Mouse (Mus musculus) cerebellum, postnatal 25 days (tissue): ENCODE results near the gene Atoh8.

Experiments used
- DNase-seq, 2 experiments: peaks; one replicate each; pipeline ENCODE4 v3.0.0; 2021; ENCODE audit warnings: mixed read lengths in 2 of 2

Atoh8 gene

GRCm38 (mm10) chr6:72253911-72254587 is 18.7 kb upstream of the Atoh8 start:
- DNase-seq = peak; percentile 94

DNA sequence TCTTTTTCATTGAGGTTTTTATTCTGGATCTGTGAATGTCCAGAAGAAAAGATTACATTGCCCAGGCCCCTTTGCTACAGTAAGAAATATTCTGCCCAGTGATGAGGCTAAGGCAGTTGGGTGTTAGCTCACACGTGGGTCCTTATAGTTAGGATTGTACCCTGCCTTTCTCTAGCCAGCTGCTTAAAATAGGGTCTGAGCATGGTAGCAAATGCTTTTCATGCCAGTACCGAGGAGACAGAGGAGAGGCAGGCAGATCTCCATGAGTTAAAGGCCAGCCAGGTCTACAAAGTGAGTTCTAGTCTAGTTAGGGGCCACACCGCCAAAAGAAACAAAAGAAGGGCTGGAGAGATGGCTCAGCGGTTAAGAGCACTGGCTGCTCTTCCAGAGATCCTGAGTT is 17.8 kb upstream of the Atoh8 start:
- DNase-seq = no peak

DNA sequence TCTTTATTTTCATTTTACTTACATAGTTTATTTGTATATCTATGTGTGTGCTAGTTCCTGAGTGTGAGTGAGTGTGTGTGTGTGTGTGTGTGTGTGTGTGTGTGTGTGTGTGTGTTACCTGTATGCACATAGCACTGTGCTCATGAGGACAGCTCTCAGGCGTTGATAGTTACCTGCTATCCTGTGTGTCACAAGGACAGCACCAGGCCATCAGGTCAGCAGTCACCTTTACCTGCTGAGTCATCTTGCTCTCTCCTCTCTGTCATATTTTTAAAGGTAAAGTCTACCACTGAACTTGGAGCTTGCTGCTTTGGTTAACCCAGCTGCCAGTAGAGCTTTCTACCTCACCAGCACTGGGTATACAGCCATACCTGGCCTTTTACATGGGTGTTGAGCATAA is 17.1 kb upstream of the Atoh8 start:
- DNase-seq = no peak

GRCm38 (mm10) chr6:72249981-72250380 is 14.6 kb upstream of the Atoh8 start:
- no peak for DNase-seq

DNA sequence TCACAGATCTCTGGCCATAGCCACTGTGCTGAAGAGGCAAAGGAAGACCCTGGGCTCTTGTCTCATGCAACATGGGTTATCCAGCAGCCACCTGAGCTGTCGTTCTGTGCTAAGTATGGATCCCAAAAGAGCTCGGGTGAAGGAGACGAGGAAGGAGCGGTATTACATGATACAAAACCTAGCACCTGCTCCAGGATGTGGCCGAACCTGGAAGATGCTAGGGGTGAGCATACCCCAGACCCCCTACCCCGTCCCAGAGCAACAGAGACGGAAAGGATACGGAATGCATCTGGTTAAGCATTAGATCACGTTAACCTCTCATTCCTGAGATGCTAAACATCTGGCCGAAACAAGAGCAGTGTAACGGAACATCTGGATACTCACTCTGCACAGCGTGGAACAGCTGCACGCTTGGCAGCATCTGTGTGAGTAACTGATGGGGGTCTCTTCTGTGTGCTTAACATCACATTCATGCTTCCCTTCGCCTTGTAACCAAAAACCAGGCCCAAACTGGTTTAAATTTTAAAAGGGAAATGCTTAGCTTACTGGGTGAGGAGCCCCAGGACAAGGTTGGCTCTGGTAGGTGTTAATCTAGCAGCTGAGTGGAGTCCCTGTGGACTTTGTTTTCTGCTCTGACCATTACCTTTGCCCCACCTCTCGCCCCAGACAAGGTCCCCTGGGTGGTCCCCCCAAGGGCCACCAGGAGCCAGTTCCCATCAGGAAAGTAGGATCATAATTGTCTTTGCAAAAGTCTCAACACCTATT is 13.0 kb upstream of the Atoh8 start:
- no peak for DNase-seq

DNA sequence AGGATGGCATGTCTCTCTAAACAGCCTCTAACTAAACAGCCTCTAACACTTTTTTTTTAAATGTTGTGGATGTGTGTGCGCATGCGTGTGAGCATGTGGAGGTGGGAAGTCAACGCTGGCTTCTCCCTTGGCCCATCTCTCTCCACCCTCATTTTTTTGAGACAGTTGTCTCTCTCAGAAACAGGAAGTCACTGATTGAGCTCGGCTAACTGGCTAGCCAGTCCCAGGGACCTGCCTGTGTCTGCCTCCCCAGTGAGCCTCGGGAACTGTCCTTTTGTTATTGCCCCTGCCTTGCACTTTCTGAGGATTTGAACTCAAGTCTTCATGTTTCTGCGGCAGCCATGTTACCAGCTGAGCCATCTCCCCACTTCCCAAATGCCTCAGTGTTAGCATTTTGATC is 10.9 kb upstream of the Atoh8 start:
- DNase-seq = no peak

DNA sequence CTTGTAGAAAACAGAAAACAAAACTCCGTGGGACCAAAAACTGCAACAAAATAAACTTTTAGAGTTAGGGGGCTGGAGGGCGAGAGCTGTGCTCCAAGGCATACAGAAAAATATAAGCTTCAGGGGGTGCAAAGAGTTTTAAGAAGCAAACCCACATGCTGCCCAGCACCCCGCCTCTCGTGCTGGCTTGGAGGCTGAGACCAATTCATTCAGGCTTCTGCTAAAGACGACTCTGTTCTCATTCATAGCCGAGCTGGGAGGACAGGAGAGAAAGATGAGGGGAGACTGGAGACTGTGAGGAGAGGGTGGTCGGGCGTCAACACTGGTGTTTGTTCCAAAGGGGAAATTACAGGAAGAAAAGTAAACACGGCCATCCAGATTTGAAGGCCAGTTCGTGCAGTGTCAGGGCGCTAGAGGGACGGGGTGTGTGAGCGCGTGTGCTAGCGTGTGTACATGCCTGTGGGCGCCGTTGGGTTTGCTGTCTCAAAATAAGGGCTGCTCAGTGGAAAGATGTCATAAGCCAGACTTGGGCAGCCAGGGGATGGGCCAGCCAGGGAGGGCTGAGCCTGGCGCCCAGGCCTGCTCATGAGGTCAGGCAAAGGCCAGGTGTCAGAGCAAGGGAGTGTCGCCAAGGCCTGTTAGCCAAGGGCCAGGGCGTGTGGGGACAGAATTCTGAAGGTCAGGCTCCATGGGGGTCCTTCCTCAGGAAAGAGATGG is 9.3 kb upstream of the Atoh8 start:
- DNase-seq = peak in 1 of 2 experiments; percentile 29

- peak in 1 of 2 experiments; percentile 74 for DNase-seq
Measured at GRCm38 (mm10) chr6:72244144-72244549, 8.8 kb upstream of the Atoh8 start.

- DNase-seq = no peak
Measured at GRCm38 (mm10) chr6:72242532-72243320, 7.3 kb upstream of the Atoh8 start.

- DNase-seq = no peak
Measured at GRCm38 (mm10) chr6:72241843-72242154, 6.4 kb upstream of the Atoh8 start.

DNA sequence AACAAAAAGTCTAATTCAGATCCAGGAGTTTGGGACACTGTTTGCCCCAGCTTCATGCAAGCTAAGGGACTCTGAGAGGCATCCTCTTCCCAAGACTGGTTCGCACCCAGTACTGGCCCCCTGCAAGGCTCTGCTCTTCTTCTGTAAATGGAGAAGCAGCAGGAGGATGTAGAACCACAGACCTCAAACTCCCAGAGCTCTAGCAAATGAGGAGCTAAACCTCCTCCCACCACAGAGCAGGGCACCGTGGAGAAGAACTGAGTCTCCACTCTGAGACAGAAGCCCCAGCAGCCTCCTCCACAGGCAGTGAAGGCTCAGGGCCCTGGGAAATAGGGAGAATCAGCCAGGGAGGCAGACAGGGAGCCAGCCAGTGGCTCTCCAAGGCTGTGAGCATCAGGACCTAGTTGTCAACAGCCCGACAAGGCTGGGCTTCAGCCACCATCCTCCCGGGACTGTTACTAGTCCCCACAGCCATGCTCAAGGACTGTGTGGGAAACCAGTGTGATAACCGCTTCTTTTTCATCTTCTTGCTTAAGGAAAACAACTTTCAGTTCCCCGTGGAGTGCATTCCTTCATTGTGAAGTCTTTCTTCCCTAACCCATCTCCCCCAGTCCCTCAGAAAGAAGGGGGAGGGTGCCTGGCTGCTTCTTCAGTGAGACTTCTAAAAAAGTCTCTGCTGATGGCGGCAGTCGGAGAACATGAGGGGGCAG is 5.9 kb upstream of the Atoh8 start:
- no peak for DNase-seq

GRCm38 (mm10) chr6:72240042-72240441 is 4.7 kb upstream of the Atoh8 start:
- no peak for DNase-seq

DNA sequence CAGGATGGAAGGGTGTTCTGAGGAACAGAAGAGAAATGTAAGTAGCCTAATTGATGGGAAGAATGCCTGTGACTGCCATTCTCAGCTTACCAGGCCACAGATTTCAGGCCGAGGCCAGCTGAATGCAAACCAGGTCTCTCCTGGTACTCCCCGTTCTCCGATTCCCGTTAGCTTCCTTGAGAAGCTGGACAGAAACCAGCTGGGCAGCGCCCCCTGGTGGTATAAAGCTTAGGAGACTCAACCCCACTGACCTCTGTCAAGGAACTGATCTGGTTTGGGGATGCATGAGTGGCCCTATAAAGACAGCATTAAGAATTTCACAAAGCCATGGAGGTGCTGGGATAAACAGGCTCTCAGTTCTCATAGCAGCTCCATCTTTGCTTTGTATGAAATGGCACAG is 1.7 kb upstream of the Atoh8 start:
- DNase-seq = peak; percentile 91 to 94

DNA sequence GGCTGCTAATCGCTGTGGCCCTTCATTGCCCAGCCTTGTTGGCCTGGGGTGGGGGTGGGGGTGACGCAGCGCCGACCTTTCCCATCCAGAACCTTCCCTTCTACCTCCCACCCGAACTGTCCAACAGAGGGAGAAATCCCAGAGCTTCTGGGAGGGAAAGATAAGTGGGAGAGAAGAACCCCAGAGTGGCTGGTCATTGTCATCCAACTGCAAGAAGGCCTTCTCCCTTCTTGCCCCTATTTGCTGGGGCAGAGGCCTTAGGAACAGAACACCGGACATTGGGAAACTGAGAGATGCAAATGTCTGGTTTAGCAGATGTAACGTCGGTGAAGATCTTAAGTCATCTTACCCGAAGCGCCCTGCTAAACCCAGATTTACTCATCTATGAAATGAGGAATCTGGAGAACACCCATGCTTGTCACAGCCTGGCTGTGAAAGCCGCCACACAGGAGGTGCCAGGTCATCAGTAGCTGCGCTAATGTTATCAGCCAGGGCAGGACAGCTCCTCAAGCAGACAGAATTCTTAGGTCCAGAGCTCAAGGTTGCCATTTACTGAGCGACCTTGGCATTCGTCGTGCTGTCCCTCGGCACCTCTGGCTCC is 530 bp upstream of the Atoh8 start:
- no peak for DNase-seq

GRCm38 (mm10) chr6:72234372-72235097 is 842 bp downstream of the Atoh8 start:
- DNase-seq = peak; percentile 73 to 74

GRCm38 (mm10) chr6:72233950-72234349 is 1.4 kb downstream of the Atoh8 start:
- no peak for DNase-seq

- DNase-seq = no peak
Measured at GRCm38 (mm10) chr6:72232870-72233269, 2.5 kb downstream of the Atoh8 start.

DNA sequence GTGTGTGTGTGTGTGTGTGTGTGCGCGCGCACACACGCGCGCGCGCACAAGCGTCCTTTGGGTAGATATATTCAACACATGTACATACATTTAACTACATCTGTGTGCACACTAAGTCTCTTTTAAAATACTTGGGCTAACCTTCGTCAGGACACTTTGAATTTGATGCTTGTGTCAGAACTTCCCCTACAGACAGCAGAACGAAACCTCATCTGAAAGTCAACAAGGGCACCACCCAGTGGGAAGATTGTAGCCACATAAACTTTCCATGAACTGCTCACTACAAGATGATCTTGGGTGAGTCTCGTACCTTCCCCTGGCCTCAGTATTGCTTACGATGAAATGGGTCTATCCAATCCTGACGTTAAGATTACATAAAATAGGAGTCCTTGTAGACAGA is 3.0 kb downstream of the Atoh8 start:
- peak in 1 of 2 experiments; percentile 24 for DNase-seq

DNA sequence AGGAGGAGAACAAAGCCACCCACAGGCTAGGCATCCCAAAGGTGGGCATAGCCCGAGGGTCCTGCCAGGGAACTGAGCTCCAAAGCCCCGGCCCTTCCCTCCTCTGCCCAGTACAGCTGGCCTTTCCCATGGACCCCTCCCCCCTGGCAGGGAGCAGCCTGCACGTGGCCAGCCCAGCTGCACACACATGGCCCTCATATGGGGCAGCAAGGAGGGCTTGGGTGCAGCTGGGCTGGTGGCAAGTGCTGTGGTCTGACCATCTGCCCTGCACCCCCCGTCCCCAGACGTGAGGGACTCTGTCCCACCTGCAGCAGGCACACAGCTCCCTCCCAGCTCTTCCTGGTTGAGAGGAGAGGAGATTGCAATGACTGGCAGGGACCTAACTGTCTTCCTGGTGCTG is 4.5 kb downstream of the Atoh8 start:
- DNase-seq = peak in 1 of 2 experiments; percentile 25

DNA sequence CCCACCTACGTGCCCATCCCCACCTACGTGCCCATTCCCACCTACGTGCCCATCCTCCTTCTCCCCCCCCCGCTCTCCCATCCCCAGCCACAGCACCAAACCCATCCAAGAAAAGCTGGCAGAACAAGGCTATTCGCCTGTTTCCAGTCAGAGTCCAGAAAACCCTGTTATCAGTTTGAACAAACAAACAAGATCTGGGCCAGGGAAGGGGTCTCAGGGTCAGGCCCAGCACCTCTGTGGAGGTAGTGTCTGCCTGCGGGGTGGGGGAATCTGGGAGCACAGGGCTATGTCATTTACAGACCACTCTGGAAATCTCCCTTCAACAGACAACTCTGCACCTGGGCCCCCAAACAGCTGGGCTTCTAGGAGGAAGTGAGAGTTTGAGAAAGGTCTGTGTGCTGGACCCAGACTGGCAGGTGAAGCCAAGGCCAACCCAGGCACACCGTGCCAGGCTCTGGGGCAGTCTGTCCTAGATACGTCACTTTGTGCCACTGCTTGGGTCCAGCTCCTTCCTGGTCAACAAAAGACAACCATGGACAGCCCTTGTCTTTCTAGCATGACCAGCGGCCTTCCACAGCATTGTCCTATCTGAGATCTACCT is 7.6 kb downstream of the Atoh8 start:
- DNase-seq = no peak

DNA sequence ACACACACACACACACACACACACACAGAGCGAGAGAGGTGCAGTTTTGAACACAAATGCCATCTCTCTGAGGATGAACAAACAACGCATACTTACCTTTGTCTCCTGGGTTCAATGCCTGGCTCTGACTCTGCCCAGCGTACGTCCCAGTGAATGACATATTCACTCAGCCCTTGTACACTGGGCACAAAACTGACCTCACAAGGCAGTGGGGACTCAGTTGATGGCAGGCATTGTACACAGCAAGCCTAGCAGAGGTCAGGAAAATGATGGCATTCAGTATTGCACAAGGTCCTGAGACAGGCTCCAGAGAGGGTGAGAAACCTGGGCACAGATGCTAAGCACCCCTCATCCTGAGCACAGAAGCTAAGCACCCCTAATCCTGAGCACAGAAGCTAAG is 8.4 kb downstream of the Atoh8 start:
- no peak for DNase-seq
